Mouse (Mus musculus) heart, postnatal 0 days (tissue): ENCODE measurements around the gene Kel. TPM values are rescaled to one million over a fixed set of nuclear protein-coding genes. Genes with fewer than 3 reads are reported as not detected.

Experiments
- ATAC-seq: fragments of 200-750 bp; cut with Nextera tagmentation; 2 replicates; pipeline ENCODE4 v1.8.0; 2017; ENCODE audit warnings: low read depth, moderate number of reproducible peaks, moderate library complexity; ENCODE audit not compliant: insufficient read depth
- DNase-seq: peaks from one replicate; pipeline ENCODE4 v3.0.0-alpha.2; 2016; ENCODE audit warnings: low spot score
- H3K27ac ChIP-seq: fragments of 300-500 bp; sonication (generic); 2 replicates; pipeline ENCODE4 v1.5.1; 2014; ENCODE audit warnings: low read depth, mild to moderate bottlenecking
- H3K27me3 ChIP-seq: fragments of 300-500 bp; sonication (generic); 2 replicates; pipeline ENCODE4 v1.6.1; 2014; ENCODE audit warnings: low read length, mixed read lengths; ENCODE audit not compliant: control insufficient read depth, insufficient read depth
- H3K36me3 ChIP-seq: fragments of 300-500 bp; sonication (generic); replicated peaks from 2 replicates; pipeline ENCODE4 v1.6.1; 2014; ENCODE audit warnings: low read length, mixed read lengths; ENCODE audit not compliant: control insufficient read depth, insufficient read depth
- H3K4me1 ChIP-seq: fragments of 300-500 bp; sonication (generic); 2 replicates; pipeline ENCODE4 v1.6.1; 2014; ENCODE audit warnings: antibody characterized with exemption; ENCODE audit not compliant: control insufficient read depth, insufficient read depth
- H3K4me2 ChIP-seq: fragments of 300-500 bp; sonication (generic); 2 replicates; pipeline ENCODE4 v1.6.1; 2014; ENCODE audit warnings: low read depth, mild to moderate bottlenecking, low read length, moderate library complexity
- H3K4me3 ChIP-seq: fragments of 300-500 bp; sonication (generic); 2 replicates; pipeline ENCODE4 v1.5.1; 2014; ENCODE audit warnings: low read depth, low read length
- H3K9ac ChIP-seq: fragments of 300-500 bp; sonication (generic); replicated peaks from 2 replicates; pipeline ENCODE4 v1.6.1; 2014; ENCODE audit warnings: low read depth, low read length, mixed read lengths
- H3K9me3 ChIP-seq: fragments of 300-500 bp; sonication (generic); replicated peaks from 2 replicates; pipeline ENCODE4 v1.6.1; 2016; ENCODE audit warnings: low read length; ENCODE audit not compliant: control insufficient read depth
- CTCF ChIP-seq: IDR thresholded peaks from 2 replicates; pipeline ENCODE4 v1.5.1; 2016; ENCODE audit warnings: antibody characterized with exemption, control low read depth, low read depth
- EP300 ChIP-seq: IDR thresholded peaks from 2 replicates; pipeline ENCODE4 v1.6.1; 2016; ENCODE audit warnings: antibody characterized with exemption, low read depth
- WGBS: fragments of 180-500 bp; shearing (Covaris S2); extraction: QIAGEN DNeasy Blood & Tissue Kit; methylation state at CpG from one replicate; pipeline ENCODE4 v1.1.7; 2014; 5-methylcytosine and 5-hydroxymethylcytosine counted together
- polyA plus RNA-seq: library from polyadenylated mRNA; unstranded; fragments of >200 nt; fragmentation: Nextera tagmentation; extraction: Ambion mirVana; gene quantifications from 2 replicates; pipeline ENCODE4 v1.2.1, GENCODE M21; 2015
- total RNA-seq: library from RNA; depleted of rRNA; stranded (reverse); fragments of >200 nt; gene quantifications from 2 replicates; pipeline ENCODE4 v1.2.3, GENCODE M21; 2014; ENCODE audit warnings: low replicate concordance

Gene Kel
- total and polyA plus RNA-seq, 2 experiments from 2014 or later = 0.14 to 2.1 TPM

GRCm38 (mm10) chr6:41676530-41676929 is 27.6 kb downstream of the Kel start:
- ATAC-seq = no peak
- H3K9ac ChIP-seq = no peak overlapping the region
- no peaks in the 10 kb centered on the region for H3K9me3 ChIP-seq
- TF ChIP-seq EP300 (no peak), CTCF (no peak)
- H3K27ac ChIP-seq = no peak overlapping the region
- H3K4me3 ChIP-seq = no peak overlapping the region
- 72% methylated on average over 2 of the region's 2 CpGs for WGBS
- no peaks in the 10 kb centered on the region for H3K4me1 ChIP-seq
- H3K4me2 ChIP-seq = no peak overlapping the region
- H3K27me3 ChIP-seq = no peaks in the 10 kb centered on the region
- no peaks in the 10 kb centered on the region for H3K36me3 ChIP-seq
- no peak for DNase-seq

- Histone ChIP-seq H3K9me3 (no peaks in the 10 kb centered on the region), H3K27me3 (no peaks in the 10 kb centered on the region), H3K4me1 (no peaks in the 10 kb centered on the region), H3K36me3 (no peaks in the 10 kb centered on the region), H3K4me2 (no peak overlapping the region), H3K27ac (no peak overlapping the region), H3K4me3 (no peak overlapping the region), H3K9ac (no peak overlapping the region)
- TF ChIP-seq EP300 (no peak), CTCF (peak; percentile 22; the same call in 1 of the 2 replicates)
- DNase-seq = no peak
- no peak for ATAC-seq
- WGBS = 24% methylated on average over 2 of the region's 2 CpGs
These were observed 41.8 kb downstream of the Kel start for GRCm38 (mm10) chr6:41662320-41662719.

- 59% methylated on average over 1 of the region's 1 CpGs for WGBS
- no peaks in the 10 kb centered on the region for H3K36me3 ChIP-seq
- H3K4me1 ChIP-seq = no peaks in the 10 kb centered on the region
- H3K4me3 ChIP-seq = no peak overlapping the region
- H3K4me2 ChIP-seq = no peak overlapping the region
- no peak overlapping the region for H3K27ac ChIP-seq
- H3K27me3 ChIP-seq = no peaks in the 10 kb centered on the region
- DNase-seq (no peak), ATAC-seq (no peak)
- no peak overlapping the region for H3K9ac ChIP-seq
- H3K9me3 ChIP-seq = no peaks in the 10 kb centered on the region
- TF ChIP-seq EP300 = no peak
- TF ChIP-seq CTCF = no peak
These were observed 45.7 kb downstream of the Kel start for GRCm38 (mm10) chr6:41658487-41658886.

GRCm38 (mm10) chr6:41654648-41655047 is 49.5 kb downstream of the Kel start:
- Histone ChIP-seq H3K27ac (no peak overlapping the region), H3K9me3 (no peaks in the 10 kb centered on the region), H3K27me3 (no peaks in the 10 kb centered on the region), H3K9ac (no peak overlapping the region), H3K4me3 (no peak overlapping the region), H3K4me1 (no peaks in the 10 kb centered on the region), H3K36me3 (no peaks in the 10 kb centered on the region), H3K4me2 (no peak overlapping the region)
- DNase-seq = no peak
- TF ChIP-seq CTCF = no peak
- no peak for TF ChIP-seq EP300
- ATAC-seq = no peak
- 61% methylated on average over 8 of the region's 8 CpGs for WGBS

GRCm38 (mm10) chr6:41653173-41653572 is 51.0 kb downstream of the Kel start:
- no peaks in the 10 kb centered on the region for H3K27me3 ChIP-seq
- H3K9me3 ChIP-seq = no peaks in the 10 kb centered on the region
- no peak overlapping the region for H3K27ac ChIP-seq
- TF ChIP-seq CTCF = no peak
- TF ChIP-seq EP300 = no peak
- no peak for ATAC-seq
- 74% methylated on average over 5 of the region's 5 CpGs for WGBS
- no peak overlapping the region for H3K9ac ChIP-seq
- no peak for DNase-seq
- H3K4me1 ChIP-seq = no peaks in the 10 kb centered on the region
- H3K4me2 ChIP-seq = no peak overlapping the region
- H3K36me3 ChIP-seq = no peaks in the 10 kb centered on the region
- H3K4me3 ChIP-seq = no peak overlapping the region

GRCm38 (mm10) chr6:41646672-41647071 is 57.5 kb downstream of the Kel start:
- DNase-seq (no peak), ATAC-seq (no peak)
- Histone ChIP-seq H3K4me3 (no peak overlapping the region), H3K27me3 (no peaks in the 10 kb centered on the region), H3K36me3 (no peaks in the 10 kb centered on the region), H3K4me2 (no peak overlapping the region), H3K9ac (no peak overlapping the region), H3K27ac (no peak overlapping the region), H3K9me3 (no peaks in the 10 kb centered on the region), H3K4me1 (no peaks in the 10 kb centered on the region)
- TF ChIP-seq EP300 = no peak
- TF ChIP-seq CTCF = no peak
